Mouse (Mus musculus) MEL-GATA-1-ER (cell line): ENCODE measurements around the gene H2-Ob.
"Not testable (repeated sequence)": the region's sequence is repeated elsewhere in the genome, so short reads cannot be mapped to it uniquely, and the experiment has no call there.

ENCODE experiments used
- DNase-seq: peaks from one replicate; pipeline ENCODE4 v3.0.0-alpha.2; 2012; ENCODE audit warnings: low read depth; ENCODE audit errors: extremely low read depth

The H2-Ob gene

DNA sequence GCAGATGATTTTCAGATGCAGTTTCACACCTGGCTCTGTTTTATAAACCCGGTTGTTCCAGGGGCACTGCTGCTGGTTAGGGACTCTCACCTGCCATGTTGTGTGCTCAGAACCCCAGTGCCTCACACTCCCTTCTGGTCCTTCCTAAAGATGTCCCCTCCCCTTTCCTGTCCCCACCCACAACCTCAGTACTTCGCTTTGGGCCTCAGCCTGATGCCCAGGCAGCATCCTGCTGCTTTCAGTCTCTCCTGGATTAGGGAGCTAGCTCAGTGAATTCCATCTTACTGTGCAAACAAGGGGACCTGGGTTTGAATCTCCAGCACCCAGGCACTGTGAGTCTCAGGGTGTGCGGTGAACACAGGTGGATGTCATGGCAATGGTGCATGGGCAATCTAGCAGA lies 31.2 kb upstream of the H2-Ob start:
- no peak for DNase-seq

- DNase-seq = no peak
Measured at GRCm38 (mm10) chr17:34207866-34208265, 30.8 kb upstream of the H2-Ob start.

DNA sequence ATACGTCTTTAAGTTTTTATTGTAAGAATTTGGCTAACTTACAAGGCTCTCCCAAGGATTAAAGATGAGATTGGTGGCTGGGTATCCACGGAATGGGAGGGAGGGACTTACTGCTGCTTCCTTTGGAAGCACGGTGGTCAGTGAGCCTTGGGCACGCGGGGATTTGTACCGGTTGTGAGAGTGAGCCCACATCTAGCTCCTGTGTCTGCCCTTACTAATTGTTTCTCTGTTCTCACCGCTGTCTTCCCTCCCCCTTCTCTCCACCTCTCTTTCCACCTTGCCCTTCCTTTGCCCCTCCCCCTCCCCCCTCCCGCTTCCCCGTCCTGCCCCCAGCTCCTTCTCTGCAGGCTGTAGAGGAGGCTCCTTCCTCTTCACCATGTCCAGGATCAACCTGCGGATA lies 30.3 kb upstream of the H2-Ob start:
- DNase-seq = no peak

DNA sequence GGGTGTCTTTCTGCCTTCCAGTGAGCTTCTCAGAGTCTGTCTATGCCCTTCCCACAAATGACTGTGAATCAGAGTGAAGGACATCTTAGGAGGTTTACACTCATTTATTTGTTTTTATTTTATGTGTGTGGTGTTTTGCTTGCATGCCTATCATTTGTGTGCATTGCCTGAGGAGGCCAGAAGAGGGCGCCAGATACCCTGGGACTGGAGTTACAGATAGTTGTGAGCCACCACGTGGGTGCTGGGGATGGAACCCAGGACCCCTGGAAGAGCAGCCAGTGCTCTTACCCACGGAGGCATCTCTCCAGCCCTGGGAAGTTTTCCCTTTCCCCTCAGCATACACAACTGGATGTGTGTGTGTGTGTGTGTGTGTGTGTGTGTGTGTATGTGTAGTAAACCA lies 29.0 kb upstream of the H2-Ob start:
- no peak for DNase-seq

- DNase-seq = peak; percentile 99
Measured at GRCm38 (mm10) chr17:34210599-34210998, 28.1 kb upstream of the H2-Ob start.

- no peak for DNase-seq
Measured at GRCm38 (mm10) chr17:34211746-34212365, 26.8 kb upstream of the H2-Ob start.

- no peak for DNase-seq
Measured at GRCm38 (mm10) chr17:34213936-34214335, 24.8 kb upstream of the H2-Ob start.

- no peak for DNase-seq
Measured at GRCm38 (mm10) chr17:34215176-34215575, 23.5 kb upstream of the H2-Ob start.

GRCm38 (mm10) chr17:34217216-34217928 lies 21.3 kb upstream of the H2-Ob start:
- DNase-seq = no peak

DNA sequence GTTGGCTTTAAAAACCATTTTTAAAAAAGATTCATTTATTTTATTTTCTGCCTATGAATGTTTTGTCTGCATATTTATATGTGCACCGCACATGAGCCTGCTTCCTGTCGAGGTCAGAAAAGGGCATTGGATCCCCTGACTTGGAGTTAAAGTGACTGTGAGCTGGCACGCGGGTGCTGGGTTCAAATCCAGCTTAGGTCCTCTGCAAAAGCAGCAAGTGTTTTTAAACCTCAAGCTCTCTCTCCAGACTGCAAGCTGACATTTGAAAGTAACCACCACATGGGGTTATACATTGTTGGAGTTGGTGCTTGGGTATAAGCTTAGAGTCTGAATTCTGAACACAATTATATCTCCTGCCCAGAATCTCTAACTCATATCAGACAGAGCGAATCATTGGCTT lies 20.7 kb upstream of the H2-Ob start:
- DNase-seq = no peak

DNA sequence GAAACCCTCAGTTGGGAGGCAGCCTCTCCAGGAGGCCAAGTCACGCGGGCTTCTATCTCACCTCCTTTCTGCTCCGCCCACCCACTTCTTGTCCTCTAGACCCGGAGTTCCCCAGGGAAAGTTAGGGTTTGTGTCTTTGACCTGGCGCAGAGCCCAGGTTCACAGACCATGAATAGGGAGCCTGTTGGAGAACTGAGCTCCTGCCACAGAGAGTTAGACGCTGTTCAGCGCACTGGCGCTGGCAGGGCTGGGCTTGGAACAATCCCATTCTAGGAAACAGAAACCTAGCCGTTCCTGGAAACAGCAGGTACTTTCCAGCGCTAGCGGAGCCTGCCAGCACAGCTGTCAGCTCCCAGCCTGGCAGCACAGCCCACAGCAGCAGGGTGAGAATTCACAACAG lies 20.0 kb upstream of the H2-Ob start:
- no peak for DNase-seq

DNA sequence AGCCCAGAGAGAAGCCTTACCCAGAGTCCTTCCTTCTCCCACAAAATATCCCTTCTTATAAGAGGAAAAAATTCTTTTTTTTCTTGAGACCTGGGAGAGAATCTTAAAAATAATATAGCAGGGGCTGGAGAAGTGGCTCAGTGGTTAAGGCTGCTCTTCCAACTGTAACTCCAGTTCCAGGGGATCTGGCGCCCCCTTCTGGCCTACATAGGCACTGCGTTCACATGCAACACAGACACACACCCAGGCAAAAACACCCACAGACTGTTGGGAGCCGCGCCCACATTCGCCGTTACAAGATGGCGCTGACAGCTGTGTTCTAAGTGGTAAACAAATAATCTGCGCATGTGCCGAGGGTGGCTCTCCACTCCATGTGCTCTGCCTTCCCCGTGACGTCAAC lies 19.6 kb upstream of the H2-Ob start:
- not testable (repeated sequence) for DNase-seq

DNA sequence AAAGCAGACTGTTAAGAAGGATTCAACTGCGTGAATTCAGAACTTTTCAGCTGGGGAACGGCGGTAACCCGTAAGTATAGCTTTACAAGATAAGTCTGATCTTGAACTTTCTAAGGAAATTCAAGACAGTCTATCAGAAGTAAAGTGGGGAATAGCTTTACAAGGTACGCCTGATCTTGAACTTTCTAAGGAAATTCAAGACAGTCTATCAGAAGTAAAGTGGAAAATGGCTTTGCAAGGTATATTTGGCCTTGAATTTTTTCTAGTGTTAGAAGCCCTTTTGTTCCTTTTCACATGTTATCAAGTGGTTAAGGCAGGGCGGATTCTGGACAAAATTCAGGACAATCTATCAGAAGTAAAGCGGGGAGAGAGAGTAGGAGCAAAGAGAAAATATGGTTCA lies 18.9 kb upstream of the H2-Ob start:
- DNase-seq = not testable (repeated sequence)

DNA sequence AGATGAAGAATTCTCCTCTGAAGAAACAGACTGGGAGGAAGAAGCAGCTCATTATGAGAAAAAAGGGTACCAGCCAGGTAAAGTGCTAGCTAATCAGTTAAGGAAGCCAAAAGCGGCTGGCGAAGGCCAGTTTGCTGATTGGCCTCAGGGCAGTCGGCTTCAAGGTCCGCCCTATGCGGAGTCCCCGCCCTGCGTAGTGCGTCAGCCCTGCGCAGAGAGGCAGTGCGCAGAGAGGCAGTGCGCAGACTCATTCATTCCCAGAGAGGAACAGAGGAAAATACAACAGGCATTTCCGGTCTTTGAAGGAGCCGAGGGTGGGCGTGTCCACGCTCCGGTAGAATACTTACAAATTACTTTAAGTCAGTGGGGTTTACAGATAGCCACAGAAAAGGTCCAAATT lies 18.3 kb upstream of the H2-Ob start:
- DNase-seq = not testable (repeated sequence)

GRCm38 (mm10) chr17:34224816-34225215 lies 13.9 kb upstream of the H2-Ob start:
- DNase-seq = no peak

- DNase-seq = no peak
Measured at GRCm38 (mm10) chr17:34225426-34225825, 13.3 kb upstream of the H2-Ob start.

DNA sequence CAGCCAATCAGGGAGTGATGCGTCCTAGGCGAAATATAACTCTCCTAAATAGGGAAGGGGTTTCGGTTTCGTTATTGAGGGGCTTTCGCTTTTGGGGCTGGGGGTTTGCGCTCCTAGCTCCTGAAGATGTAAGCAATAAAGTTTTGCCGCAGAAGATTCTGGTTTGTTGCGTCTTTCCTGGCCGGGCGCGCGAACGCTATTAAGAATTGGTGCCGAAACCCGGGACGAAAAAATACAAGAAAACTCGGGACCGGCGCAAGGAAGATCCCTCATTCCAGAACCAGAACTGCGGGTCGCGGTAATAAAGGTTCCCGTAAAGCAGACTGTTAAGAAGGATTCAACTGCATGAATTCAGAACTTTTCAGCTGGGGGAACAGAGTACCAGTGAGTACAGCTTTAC lies 12.8 kb upstream of the H2-Ob start:
- DNase-seq = not testable (repeated sequence)

- not testable (repeated sequence) for DNase-seq
Measured at GRCm38 (mm10) chr17:34230971-34231370, 7.7 kb upstream of the H2-Ob start.

DNA sequence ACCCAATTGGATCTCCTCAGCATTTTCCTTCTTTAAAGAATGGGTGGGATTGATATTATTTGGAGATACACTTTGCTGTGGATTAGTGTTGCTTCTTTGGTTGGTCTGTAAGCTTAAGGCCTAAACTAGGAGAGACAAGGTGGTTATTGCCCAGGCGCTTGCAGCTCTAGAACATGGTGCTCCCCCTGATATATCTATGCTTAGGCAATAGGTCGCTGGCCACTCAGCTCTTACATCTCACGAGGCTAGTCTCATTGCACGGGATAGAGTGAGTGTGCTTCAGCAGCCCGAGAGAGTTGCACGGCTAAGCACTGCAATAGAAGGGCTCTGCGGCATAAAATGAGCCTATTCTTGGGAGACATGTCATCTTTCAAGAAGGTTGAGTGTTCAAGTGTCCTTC lies 6.7 kb upstream of the H2-Ob start:
- not testable (repeated sequence) for DNase-seq

DNA sequence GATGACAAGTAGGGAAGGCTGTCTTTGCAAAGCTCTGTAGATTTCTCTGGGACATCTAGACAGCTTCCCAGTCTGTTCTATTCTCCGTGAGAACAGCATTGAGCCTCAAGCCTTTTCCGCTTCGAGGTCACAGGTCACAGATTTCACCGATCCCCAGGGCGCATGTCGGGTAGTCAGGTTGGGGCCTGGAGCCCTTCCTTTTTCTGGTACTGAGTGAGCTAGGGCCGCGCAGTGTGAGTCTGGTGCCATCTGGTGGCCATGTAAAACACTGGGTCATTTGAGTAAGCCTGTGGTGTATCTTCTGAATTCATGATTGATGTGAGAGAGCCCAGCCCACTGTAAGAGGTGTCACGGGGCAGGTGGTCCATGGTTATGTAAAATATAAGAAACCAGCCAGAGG lies 3.8 kb upstream of the H2-Ob start:
- DNase-seq = peak; percentile 60

- no peak for DNase-seq
Measured at GRCm38 (mm10) chr17:34236691-34237090, 2.0 kb upstream of the H2-Ob start.

DNA sequence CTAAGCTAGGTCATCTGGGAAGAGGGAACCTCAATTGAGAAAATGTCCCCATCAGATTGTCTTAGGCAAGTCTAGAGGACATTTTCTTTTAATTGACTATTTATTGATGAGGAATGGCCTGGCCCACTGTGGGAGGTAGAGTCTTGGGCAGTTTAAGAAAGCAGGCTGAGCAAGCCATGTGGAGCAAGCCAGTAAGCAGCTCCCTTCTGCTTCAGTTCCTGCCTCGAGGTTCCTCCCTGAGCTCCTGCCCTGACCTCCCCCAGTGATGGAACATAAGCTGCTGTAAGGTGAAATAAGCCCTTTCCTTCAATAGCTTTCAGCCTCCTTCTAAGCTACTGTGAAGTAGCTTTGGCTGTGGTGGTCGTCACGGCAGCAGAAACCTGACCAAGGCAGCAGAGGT lies 962 bp upstream of the H2-Ob start:
- DNase-seq = no peak

DNA sequence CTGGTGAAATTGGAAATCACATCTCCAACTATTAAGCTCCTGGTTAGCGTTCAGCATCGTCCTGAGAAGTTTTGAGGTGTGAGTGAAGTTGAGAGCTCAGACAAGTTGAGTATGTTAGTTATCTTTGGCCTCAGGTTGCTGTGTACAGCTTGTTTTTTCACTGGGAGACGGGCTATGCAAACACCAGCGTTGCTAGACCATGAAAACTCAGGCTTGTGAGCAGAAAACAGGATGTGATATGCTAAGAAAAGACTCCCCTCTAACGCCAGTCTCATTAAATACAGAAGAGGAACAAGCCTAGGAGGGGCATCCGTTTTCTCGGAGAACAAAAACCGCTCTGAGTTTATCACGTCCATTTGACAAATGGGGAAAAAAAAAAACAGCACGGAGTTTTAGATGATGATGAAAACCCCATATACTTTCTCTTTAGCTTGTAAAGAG lies 918 bp downstream of the H2-Ob start:
- peak; percentile 57 for DNase-seq
